Mouse (Mus musculus) thymus, adult 2 months (tissue): ENCODE measurements around the gene Atxn1.

Experiments
- CTCF ChIP-seq: fragments of 200-500 bp; IDR thresholded peaks from 2 replicates; pipeline ENCODE4 v1.5.1; 2012; ENCODE audit warnings: mild to moderate bottlenecking, control low read depth, low read length, moderate library complexity, borderline replicate concordance; ENCODE audit not compliant: control insufficient read depth, poor library complexity, insufficient read depth; ENCODE audit errors: extremely low read depth
- POLR2A ChIP-seq: fragments of 200-500 bp; IDR thresholded peaks from 2 replicates; pipeline ENCODE4 v1.6.1; 2012; ENCODE audit warnings: mild to moderate bottlenecking, low read length, control low read depth, moderate library complexity; ENCODE audit not compliant: control insufficient read depth, poor library complexity, insufficient read depth; ENCODE audit errors: extremely low read depth

GRCm38 (mm10) chr13:45537110-45537509 is 427.7 kb downstream of the Atxn1 start:
- TF ChIP-seq CTCF (no peak), POLR2A (no peak)
